Mouse (Mus musculus) ovary, adult 18-20 months (tissue): ENCODE results near the gene Hyal1.
A peak's percentile ranks its signal among the peaks of the same experiment; 100 is the strongest.

Experiments
- DNase-seq: peaks from one replicate; pipeline ENCODE4 v3.0.0; 2022; ENCODE audit warnings: low spot score, mixed read lengths

The Hyal1 gene

GRCm38 (mm10) chr9:107576357-107577107 lies at the start of gene Hyal1:
Hyal1 (plus strand) TSS chr9:107576927.
- DNase-seq: peak; percentile 78

GRCm38 (mm10) chr9:107533791-107534407 lies 42.8 kb upstream of the Hyal1 start, which contains the start of gene Tmem115:
Tmem115 (plus strand) TSS chr9:107533945.
- peak; percentile 96 for DNase-seq

DNA sequence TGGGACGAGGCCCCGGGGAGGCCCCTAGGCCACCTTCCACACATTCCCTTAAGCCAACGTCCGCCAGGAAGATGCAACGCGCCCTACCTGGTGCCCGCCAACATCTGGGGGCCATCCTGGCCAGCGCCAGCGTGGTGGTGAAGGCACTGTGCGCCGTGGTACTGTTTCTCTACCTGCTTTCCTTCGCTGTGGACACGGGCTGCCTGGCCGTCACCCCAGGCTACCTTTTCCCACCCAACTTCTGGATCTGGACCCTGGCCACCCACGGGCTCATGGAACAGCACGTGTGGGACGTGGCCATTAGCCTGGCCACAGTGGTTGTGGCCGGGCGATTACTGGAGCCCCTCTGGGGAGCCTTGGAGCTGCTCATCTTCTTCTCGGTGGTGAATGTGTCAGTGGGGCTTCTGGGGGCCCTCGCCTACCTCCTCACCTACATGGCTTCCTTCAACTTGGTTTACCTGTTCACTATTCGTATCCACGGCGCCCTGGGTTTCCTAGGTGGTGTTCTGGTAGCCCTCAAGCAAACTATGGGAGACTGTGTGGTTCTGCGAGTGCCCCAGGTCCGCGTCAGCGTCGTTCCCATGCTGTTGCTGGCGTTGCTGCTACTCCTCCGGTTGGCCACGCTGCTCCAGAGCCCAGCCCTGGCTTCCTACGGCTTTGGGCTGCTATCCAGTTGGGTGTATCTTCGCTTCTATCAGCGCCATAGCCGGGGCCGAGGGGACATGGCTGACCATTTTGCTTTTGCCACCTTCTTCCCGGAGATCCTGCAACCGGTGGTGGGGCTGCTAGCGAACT lies 42.1 kb upstream of the Hyal1 start:
- no peak for DNase-seq

DNA sequence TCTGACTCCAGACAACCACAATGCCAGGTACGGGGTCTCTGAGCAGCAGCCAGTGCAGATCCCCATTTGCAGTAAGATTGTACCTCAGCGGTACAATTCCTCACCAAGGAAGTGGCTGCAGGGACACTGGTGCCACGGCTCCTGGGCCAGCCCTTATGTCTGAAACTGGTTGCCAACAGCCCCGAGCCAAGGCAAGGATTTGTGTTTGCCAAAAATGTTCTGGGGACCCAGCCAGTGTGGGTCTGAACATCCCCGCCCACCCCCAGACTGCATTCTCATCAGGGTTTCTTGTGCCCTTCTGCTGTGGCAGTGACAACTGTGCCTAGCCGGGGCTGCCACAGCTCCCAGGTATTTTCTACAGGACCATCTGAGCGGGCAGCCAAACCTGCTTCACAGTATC lies 38.5 kb upstream of the Hyal1 start:
- no peak for DNase-seq

GRCm38 (mm10) chr9:107538711-107539110 lies 38.0 kb upstream of the Hyal1 start:
- DNase-seq: no peak

DNA sequence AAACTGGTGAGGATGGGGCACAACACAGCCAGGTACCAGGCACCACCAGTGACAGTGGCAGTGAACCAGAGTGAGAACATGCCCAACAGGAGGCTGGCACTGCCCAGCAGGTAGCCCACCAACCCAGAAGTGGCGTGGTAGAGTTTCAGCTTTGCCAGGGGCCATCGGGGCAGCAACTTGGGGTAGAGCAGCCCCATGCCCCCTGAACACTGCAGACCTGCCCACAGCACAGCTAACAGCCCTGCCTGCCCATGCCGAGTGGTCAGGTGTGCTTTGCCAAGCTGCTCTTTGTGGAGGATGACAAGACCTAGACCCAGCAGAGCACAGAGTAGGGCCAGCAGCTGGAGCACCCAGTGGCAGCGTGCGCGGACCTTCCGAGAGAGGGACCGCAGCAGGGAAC lies 36.8 kb upstream of the Hyal1 start:
- no peak for DNase-seq

- no peak for DNase-seq
Measured at GRCm38 (mm10) chr9:107540420-107540819, 36.3 kb upstream of the Hyal1 start.

DNA sequence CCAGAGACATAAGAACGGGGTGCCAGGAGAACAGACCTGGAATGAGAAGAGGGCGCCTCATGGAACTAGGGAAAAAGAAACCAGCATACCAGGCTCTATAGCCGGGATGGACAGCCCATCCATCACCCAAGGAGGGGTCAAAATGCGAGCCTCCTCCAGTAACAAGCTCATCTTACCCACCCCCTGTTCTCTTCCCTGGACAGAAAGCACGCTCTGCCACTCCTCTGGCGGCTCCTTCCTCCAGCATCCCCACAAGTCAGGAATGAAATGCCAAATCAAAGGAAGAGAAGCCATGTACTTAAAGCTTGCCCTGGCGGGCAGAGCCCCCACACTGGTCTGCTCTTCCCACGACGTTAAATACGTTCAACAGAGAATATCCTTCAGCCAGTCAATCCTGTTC lies 35.7 kb upstream of the Hyal1 start:
- DNase-seq: no peak

DNA sequence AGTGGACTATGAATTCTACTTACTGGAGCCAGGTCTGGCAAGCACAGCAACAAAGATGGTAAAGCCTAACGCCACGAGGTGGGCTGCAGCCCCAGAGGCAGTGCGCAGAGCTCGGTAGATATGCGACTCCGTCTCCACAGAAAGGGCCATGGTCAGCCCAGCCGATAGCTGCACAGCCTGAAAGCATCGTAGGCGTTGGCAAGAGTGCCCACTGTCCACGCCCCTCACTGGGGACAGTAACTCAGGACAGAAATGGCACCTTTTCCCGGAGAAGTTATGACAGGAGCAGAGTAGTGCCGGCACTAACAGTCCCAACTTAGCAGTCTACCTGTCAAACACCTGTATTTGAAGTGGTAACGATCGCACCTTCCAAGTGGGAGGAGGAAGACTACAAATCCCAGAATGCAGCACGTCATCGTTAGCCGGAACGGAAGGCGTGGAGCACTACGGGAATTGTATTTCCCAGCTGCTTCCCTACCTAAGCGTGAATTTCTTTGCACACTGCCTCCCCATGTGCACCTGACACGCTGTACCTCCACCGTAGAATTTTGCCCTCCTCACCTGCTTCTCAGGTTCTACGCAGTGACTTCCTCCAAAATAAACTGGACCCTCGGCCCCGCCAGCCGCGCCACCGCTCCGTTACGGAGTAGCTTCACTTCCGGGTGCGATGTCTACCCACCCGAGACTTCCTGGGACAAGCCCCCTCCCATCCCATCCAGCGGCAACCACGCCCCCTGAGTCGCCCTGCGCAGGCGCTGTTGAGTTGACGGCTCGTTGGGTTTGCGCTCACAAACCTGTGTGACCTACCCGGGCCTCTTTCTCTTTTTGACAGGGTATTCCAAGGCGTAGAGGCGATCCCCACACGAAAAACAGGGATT lies 35.0 kb upstream of the Hyal1 start, which contains the start of the genes Cyb561d2 and Nprl2:
TSS of gene Cyb561d2 (minus strand) at position 720 of the 878 bp plus-strand sequence.
TSS of gene Nprl2 (plus strand) at position 753 of the 878 bp plus-strand sequence.
- peak; percentile 90 for DNase-seq

DNA sequence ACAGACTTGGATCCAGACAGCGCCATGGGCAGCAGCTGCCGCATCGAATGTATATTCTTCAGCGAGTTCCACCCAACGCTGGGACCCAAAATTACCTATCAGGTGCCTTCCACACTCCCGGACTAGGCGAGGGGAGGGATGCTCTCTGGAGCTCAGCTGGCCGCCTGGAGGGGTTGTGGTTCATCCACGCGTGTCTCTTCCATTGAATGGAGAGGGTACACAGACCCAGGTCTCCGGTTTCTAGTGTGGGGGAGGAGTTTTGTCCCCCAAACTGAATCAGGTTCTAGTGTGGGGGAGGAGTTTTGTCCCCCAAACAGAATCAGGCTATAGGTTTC lies 34.4 kb upstream of the Hyal1 start:
- no peak for DNase-seq

DNA sequence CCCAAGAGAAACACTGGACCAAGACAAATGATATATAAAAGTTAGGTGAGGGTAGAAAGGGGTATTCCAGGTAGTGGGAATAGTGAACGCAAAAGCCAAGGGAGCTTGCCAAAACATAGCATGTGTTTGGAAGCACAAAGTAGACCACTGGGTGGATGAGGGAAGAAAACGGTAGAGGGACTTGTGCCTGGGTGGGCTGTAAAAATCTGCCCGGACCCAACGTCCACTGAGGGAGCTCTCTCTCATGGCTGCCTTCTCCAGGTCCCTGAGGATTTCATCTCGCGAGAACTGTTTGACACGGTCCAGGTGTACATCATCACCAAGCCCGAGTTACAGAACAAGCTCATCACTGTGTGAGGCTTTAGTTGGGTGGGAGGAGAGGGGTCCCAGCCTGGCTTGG lies 34.0 kb upstream of the Hyal1 start:
- no peak for DNase-seq

DNA sequence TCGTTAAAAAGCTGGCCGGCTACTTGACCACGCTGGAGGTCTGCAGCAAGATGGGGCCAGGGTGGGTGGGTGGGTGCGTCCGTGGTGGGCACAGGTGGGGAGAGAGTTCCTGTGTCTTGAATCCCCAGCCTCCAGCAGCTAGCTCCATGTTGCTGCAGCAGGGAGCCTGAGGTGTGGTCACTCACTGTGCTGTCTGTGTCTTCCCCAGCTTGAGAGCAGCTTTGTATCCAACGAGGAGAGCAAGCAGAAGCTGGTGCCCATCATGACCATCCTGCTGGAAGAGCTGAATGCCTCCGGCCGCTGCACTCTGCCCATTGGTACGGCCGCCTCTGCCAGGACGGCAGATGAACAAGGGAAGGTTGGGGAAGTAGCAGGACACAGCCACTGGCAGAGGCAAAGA lies 33.4 kb upstream of the Hyal1 start:
- DNase-seq: no peak

- no peak for DNase-seq
Measured at GRCm38 (mm10) chr9:107544196-107544700, 32.5 kb upstream of the Hyal1 start.

GRCm38 (mm10) chr9:107544729-107545128 lies 32.0 kb upstream of the Hyal1 start:
- DNase-seq: no peak

DNA sequence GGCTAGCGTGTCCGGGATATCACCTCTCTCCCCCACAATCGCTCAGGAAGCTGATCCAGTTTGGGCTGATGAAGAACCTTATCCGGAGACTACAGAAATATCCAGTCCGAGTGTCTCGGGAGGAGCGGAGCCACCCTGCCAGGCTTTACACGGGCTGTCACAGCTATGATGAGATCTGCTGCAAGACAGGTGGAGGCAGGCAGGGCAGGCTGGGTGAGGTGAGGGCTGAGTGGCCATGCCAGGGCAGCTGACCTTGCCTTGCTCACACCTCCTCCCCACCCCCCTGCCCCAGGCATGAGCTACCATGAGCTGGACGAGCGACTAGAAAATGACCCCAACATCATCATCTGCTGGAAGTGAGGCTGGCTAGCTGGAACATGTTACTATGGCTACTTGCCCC lies 31.5 kb upstream of the Hyal1 start:
- no peak for DNase-seq

- no peak for DNase-seq
Measured at GRCm38 (mm10) chr9:107545602-107546001, 31.1 kb upstream of the Hyal1 start.

- peak; percentile 89 for DNase-seq
Measured at GRCm38 (mm10) chr9:107547026-107547425, 29.7 kb upstream of the Hyal1 start, which contains the start of gene Zmynd10. Zmynd10 (plus strand) TSS chr9:107547298.

DNA sequence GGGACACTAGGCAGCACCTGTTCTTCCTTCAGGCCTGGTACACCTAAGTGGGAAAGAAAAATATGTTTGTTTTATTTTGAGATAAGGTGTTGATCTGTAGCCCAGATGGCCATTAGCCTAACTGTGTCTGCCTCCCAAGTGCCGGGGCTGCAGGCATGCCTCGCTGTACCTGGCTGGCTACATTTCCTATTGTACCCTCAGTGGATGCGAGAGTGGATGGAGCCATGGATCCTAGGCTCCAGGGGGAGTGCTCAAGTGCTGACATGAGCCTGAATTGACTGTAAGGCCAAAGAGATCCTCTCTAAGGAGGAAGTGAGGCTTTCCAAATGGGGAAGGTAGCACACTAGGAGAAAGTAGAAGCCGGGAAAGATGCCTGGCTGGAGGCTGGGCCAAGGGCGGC lies 28.8 kb upstream of the Hyal1 start:
- DNase-seq: no peak

DNA sequence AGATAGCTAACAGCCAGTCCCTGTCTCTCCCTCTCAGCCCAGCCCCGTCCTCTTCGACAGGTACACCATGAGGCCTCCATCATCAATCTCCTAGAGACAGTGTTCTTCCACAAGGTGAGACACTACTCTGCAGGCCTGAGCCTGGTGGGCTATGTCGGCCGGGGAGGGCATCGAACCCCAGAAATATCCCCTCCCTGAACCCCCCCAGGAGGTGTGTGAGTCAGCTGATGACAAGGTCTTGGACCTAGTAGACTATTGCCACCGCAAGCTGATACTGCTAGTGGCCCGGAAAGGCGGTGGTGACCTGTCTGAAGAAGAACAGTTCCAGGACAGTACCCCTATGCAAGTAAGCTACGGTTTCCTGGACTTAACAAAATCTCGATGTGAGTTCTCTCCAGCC lies 27.9 kb upstream of the Hyal1 start:
- no peak for DNase-seq

GRCm38 (mm10) chr9:107549297-107550074 lies 27.2 kb upstream of the Hyal1 start:
- no peak for DNase-seq
